Mouse (Mus musculus) CH12.LX (cell line): ENCODE measurements around the gene Pced1b.

Source experiments
- CHD1 ChIP-seq: IDR thresholded peaks from 2 replicates; pipeline ENCODE4 v1.6.1; 2012; ENCODE audit warnings: low read depth, low read length, improper control_type of control experiment, inconsistent platforms
- CTCF ChIP-seq, 2 experiments: IDR thresholded peaks in 1 of 2; conservative IDR thresholded peaks in 1 of 2; 2 replicates each; pipeline ENCODE4 v1.5.1; 2011 to 2012; ENCODE audit warnings: low read depth in 2 of 2, low read length in 2 of 2, improper control_type of control experiment in 1 of 2, inconsistent platforms in 1 of 2, mild to moderate bottlenecking in 1 of 2, moderate library complexity in 1 of 2
- EP300 ChIP-seq: IDR thresholded peaks from 2 replicates; pipeline ENCODE4 v1.6.1; 2011; ENCODE audit warnings: low read length, improper control_type of control experiment
- IRF4 ChIP-seq: IDR thresholded peaks from 2 replicates; pipeline ENCODE4 v1.6.1; 2014; ENCODE audit warnings: low read depth, mild to moderate bottlenecking, inconsistent platforms, low read length, improper control_type of control experiment
- MAFK ChIP-seq: IDR thresholded peaks from 2 replicates; pipeline ENCODE4 v1.6.1; 2011; ENCODE audit warnings: low read length, improper control_type of control experiment; ENCODE audit not compliant: insufficient replicate concordance
- POLR2A ChIP-seq: IDR thresholded peaks from 2 replicates; pipeline ENCODE4 v1.6.1; 2011; ENCODE audit warnings: low read depth, mild to moderate bottlenecking, improper control_type of control experiment, low read length
- RAD21 ChIP-seq: IDR thresholded peaks from 2 replicates; pipeline ENCODE4 v1.6.1; 2011; ENCODE audit warnings: low read depth, mild to moderate bottlenecking, low read length, improper control_type of control experiment, moderate library complexity

GRCm38 (mm10) chr15:97404483-97404882, 157.6 kb downstream of the Pced1b start:
- no peak for TF ChIP-seq CTCF (conservative IDR thresholded peaks at IDR 0.05 in 1 of 2, IDR thresholded peaks at IDR 0.05 in 1 of 2; ENCODE audit: low read depth in 2 of 2, low read length in 2 of 2)
- no peak for TF ChIP-seq IRF4
- no peak for TF ChIP-seq CHD1
- TF ChIP-seq MAFK: no peak
- no peak for TF ChIP-seq RAD21
- TF ChIP-seq EP300: no peak
- TF ChIP-seq POLR2A: no peak
